Mouse (Mus musculus) pancreas, adult 10 weeks (tissue): Measurements from ENCODE around the gene Ccdc167. TPM values are rescaled to one million over a fixed set of nuclear protein-coding genes. Genes with fewer than 3 reads are reported as not detected.

Experiments
- polyA plus RNA-seq: library from polyadenylated mRNA; stranded (reverse); fragments of 350-450 nt; fragmentation: Illumina TruSeq; extraction: RNeasy Lipid Tissue Mini Kit (QIAGEN cat#74804); gene quantifications from one replicate; pipeline ENCODE4 v1.2.3, GENCODE M21; 2015; ENCODE audit warnings: low read depth, low replicate concordance; ENCODE audit not compliant: insufficient read depth

Gene Ccdc167
- 5.4 TPM for polyA plus RNA-seq

DNA sequence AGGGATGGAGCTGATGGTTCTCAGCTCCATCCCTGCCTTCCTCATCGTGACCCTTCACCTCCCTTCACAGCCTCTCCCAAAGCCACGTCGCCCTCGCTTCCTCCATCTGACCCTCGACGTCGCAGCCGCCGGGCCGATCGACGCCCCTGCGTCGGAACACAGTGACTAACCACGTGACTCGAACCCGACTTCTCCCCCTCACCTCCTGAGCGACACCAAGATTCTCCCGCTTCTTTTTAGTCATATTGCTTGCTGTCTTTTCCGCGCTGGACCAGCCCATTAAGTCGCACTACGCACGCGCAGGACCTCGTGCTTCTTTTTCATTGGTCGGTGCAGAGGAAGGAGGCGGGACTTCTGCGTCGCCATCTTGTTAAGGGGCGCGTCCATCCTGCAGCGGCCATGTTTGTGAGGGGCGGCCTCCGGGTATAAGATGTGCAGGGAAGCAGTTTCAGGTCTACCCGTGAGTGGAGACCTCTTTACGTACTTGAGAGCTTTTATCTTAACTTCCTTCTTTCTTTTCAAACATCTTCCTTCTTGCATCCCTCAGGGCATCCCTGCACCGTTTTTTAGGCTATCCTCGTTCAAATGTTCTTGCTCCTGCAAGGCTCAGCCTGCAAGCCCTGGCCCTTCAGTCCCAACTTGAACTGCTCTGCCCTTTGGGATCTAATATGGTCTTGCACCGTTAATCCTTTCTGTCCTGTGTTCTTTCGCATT lies at the start of gene Ccdc167:
TSS of gene Ccdc167 (minus strand) at position 313 of the 714 bp plus-strand sequence.

DNA sequence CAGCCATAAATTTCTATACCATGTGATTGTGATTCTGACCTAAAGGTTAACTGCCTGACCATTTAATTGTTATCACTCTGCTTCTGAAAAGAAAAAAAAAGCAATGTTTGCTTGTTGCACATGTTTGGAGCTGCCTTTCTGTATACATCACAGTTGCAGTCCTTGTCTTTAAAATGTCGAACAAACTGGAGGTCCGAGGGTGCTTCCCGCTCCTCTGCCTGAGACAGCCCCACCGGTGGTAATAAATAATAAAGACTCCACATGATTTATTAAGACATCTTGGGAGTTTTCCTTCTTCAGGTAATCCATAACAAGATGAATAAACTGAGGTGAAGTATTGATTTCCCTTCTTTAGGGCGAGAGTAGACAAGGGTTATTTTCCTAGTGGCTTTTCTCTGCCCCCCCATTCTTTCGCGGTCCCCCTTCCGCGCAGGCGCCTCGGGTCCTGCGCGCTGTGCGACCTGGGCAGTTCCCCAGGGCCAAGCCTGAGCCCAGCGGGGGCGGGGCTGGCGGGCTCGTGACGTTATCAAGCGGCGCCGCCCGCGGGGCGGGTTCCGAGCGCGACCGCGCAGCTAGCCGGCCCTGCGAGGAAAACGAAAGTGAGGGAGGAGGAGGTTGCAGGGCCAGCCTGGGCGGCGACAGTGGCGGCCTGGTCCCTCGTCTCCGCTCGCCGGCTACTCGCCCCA lies 56.6 kb downstream of the Ccdc167 start, which contains the start of gene Cmtr1:
TSS of gene Cmtr1 (plus strand) at position 520 of the 686 bp plus-strand sequence.

Other genes starting within 250 kb of the Ccdc167 start
- 6.6 TPM for gene Pim1, start 226.3 kb downstream of the Ccdc167 start, polyA plus RNA-seq
- not detected for gene Gm17657, start 167.4 kb downstream of the Ccdc167 start, polyA plus RNA-seq
- 5.9 TPM for gene Tbc1d22b, start 167.3 kb downstream of the Ccdc167 start, polyA plus RNA-seq
- not detected for gene Tmem217, start 164.7 kb downstream of the Ccdc167 start, polyA plus RNA-seq
- gene Rnf8, start 102.3 kb downstream of the Ccdc167 start, polyA plus RNA-seq = 18.0 TPM
- gene Gm28043, start 102.2 kb downstream of the Ccdc167 start, polyA plus RNA-seq = 0.59 TPM
- gene Cmtr1, start 56.4 kb downstream of the Ccdc167 start, polyA plus RNA-seq = 9.2 TPM